Mouse (Mus musculus): ENCODE measurements at regions not wholly inside any gene's neighbourhood (a gene's known extent, or its start where the extent isn't known, plus 50 kb on each side); places are given as distances from the start of the nearest gene placed in this dataset.

- intact Hi-C loops (cut with DNase I), result no loop called here
- no peak for DNase-seq
These were observed 81.4 kb downstream of the Lhx2 start for GRCm38 (mm10) chr2:38420498-38420897.

- no peak for DNase-seq
- intact Hi-C loops (cut with DNase I), result no loop called here
These were observed 83.3 kb downstream of the Lhx2 start for GRCm38 (mm10) chr2:38422406-38422805.

GRCm38 (mm10) chr2:38423886-38424277 is 84.8 kb downstream of the Lhx2 start:
- intact Hi-C loops (cut with DNase I), result no loop called here
- DNase-seq, result no peak

GRCm38 (mm10) chr2:38424278-38424931 is 85.3 kb downstream of the Lhx2 start:
- intact Hi-C loops (cut with DNase I), result no loop called here
- no peak for DNase-seq

- intact Hi-C loops (cut with DNase I), result no loop called here
- no peak for DNase-seq
These were observed 85.9 kb downstream of the Lhx2 start for GRCm38 (mm10) chr2:38424976-38425375.

GRCm38 (mm10) chr2:38429752-38430378 is 81.6 kb upstream of the Nek6 start:
- intact Hi-C loops (cut with DNase I), result loop anchor here (2.0 to 10.0 kb wide), 4 partner anchors 117 to 305 kb away; no protein-coding TSS in a partner anchor
- peak; percentile 82 to 89 for DNase-seq

GRCm38 (mm10) chr2:38431546-38431945 is 79.9 kb upstream of the Nek6 start:
- intact Hi-C loops (cut with DNase I), result loop anchor here (2.0 to 10.0 kb wide), 4 partner anchors 116 to 303 kb away; no protein-coding TSS in a partner anchor
- DNase-seq, result no peak

- DNase-seq, result peak in 1 of 2 experiments; percentile 34
- intact Hi-C loops (cut with DNase I), result loop anchor here (5.0 to 10.0 kb wide), 3 partner anchors 114 to 301 kb away; no protein-coding TSS in a partner anchor
These were observed 77.7 kb upstream of the Nek6 start for GRCm38 (mm10) chr2:38433736-38434135.

- intact Hi-C loops (cut with DNase I), result loop anchor here (10.0 kb wide), 1 partner anchor 298 kb away; no protein-coding TSS in a partner anchor
- DNase-seq, result no peak
These were observed 74.7 kb upstream of the Nek6 start for GRCm38 (mm10) chr2:38436701-38437100.

GRCm38 (mm10) chr2:38439191-38439590 is 72.3 kb upstream of the Nek6 start:
- intact Hi-C loops (cut with DNase I), result loop anchor here (10.0 kb wide), 1 partner anchor 296 kb away; no protein-coding TSS in a partner anchor
- no peak for DNase-seq

- intact Hi-C loops (cut with DNase I), result loop anchor here (10.0 kb wide), 1 partner anchor 295 kb away; no protein-coding TSS in a partner anchor
- no peak for DNase-seq
These were observed 71.5 kb upstream of the Nek6 start for GRCm38 (mm10) chr2:38439973-38440372.

GRCm38 (mm10) chr2:38449092-38449491 is 62.4 kb upstream of the Nek6 start:
- no peak for DNase-seq
- intact Hi-C loops (cut with DNase I), result no loop called here

GRCm38 (mm10) chr2:38456571-38456970 is 54.9 kb upstream of the Nek6 start:
- intact Hi-C loops (cut with DNase I), result no loop called here
- no peak for DNase-seq

GRCm38 (mm10) chr2:38460367-38460766 is 51.1 kb upstream of the Nek6 start:
- intact Hi-C loops (cut with DNase I), result no loop called here
- DNase-seq, result no peak

- intact Hi-C loops (cut with DNase I), result no loop called here
- DNase-seq, result peak in 1 of 2 experiments; percentile 9
These were observed 50.5 kb upstream of the Nek6 start for GRCm38 (mm10) chr2:38460825-38461540.

Data from heart, postnatal 14 days (tissue).